Mouse (Mus musculus): ENCODE measurements around the gene Lrrc59. TPM values are rescaled to one million over a fixed set of nuclear protein-coding genes. Genes with fewer than 3 reads are reported as not detected.
A peak's percentile ranks its signal among the peaks of the same experiment; 100 is the strongest.
"Not testable (repeated sequence)": the region's sequence is repeated elsewhere in the genome, so short reads cannot be mapped to it uniquely, and the experiment has no call there.

Gene Lrrc59
- polyA plus RNA-seq, 1 experiment from 2014 or later = 148 TPM

DNA sequence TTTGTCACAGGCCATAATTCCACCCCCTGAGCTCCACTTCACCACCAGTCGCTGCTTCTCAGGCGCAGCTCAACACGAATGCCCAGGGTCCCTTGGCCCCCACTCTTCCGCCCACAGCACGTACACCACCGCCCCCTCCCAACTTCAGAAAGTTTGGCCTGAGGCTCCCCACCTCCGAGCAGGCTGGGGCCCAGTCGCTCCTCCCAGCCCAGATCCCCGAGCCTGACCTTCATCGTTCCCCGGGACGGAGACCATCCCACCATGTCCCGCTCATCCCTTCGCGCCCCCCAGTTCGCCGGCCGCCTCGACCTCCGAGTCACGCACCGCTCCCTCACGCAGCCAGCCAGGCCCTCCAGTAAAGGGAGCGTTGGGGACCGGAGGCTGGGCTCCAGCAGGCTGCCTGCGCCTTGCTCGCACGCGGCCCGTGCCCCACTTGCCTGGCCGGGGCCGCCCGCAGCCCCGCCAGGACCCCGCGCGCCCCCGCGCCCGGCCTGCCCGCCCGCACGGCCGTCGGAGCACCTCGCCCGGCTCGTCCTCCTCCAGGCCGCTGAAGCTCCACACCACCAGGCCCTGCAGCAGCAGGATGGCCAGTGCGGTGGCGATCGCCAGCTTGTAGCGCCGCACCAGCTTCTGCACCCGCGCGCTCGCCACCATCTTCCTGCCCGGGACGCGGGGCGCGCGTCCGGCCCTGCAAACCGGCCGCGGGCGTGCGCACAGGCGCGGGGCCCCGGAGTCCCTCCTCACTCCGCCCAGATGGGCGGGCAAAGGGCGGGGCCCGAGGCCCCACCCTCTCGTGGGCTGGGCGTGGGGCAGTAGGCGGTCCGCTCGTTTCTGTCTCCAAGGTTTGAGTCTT lies 47.4 kb downstream of the Lrrc59 start, which contains the start of gene Xylt2:
Gene Xylt2, minus strand, starts transcription at position 762 of the 853 bp plus-strand sequence.
- peak; percentile 96 for ATAC-seq (ENCODE audit: low FRiP score)
- Histone ChIP-seq H3K27me3 (replicated peaks) (no peaks in the 10 kb centered on the region), H3K36me3 (no peaks in the 10 kb centered on the region), H3K4me1 (peaks cover 45% of the 10 kb centered on the region), H3K9me3 (replicated peaks) (no peaks in the 10 kb centered on the region), H3K4me3 (replicated peaks) (peak within 1 kb of the TSS; percentile 81), H3K9ac (replicated peaks) (peak within 1 kb of the TSS; percentile 80), H3K4me2 (peak within 1 kb of the TSS; percentile 80), H3K27ac (replicated peaks) (peak within 1 kb of the TSS; percentile 91)
- under 1% methylated on average over 79 of the region's 82 CpGs for WGBS

DNA sequence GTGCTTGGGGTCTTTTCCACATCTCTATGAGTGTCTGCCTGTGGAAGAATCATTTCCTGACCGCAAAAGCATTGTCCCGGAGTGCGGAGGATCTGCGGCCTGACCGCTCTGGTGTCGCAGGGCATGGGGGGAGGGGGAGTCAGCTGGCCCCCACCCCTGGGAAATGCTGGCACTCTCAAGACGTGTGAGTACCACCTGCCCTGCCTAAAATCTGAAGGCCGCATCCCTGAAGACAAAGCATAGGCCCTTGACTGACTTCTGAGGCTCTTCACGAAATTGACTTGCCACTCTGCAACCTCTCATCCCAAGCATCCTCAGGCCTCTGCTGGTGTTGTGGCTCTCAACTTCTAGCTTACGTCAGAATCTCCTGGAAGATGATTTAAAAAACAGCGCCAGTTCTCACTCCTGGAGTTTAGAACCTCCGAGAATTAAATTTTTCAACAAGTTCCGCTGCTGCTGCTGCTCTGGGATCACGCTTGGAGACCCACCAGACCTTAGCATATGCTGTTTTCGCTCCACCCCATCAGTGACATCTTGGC lies 48.1 kb downstream of the Lrrc59 start:
- 33% methylated on average over 15 of the region's 15 CpGs for WGBS

DNA sequence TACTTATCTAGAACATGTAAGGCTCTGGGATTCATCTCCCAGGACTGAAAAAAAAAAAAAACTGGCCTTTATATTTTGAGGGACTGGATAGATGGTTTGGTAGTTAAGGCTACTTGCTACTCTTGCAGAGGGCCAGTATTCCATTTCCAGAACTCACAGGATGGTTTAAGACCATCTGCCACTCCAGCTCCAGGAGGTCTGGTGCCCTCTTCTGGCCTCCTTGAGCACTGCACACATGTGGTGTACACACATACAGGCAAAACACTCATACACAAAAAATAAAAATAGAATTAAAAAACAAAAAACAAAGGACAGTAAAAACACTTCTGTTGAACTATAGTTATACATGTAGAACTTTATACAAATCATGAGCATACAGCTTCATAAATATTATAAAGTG lies 51.1 kb downstream of the Lrrc59 start:
- ATAC-seq (ENCODE audit: low FRiP score) = no peak
- H3K9me3 ChIP-seq (replicated peaks) = no peaks in the 10 kb centered on the region
- H3K27me3 ChIP-seq (replicated peaks) = no peaks in the 10 kb centered on the region
- no peak overlapping the region for H3K9ac ChIP-seq (replicated peaks)
- H3K4me3 ChIP-seq (replicated peaks) = no peak overlapping the region
- no peak overlapping the region for H3K27ac ChIP-seq (replicated peaks)
- H3K4me2 ChIP-seq = no peak overlapping the region
- H3K36me3 ChIP-seq = no peaks in the 10 kb centered on the region
- peaks cover 20% of the 10 kb centered on the region for H3K4me1 ChIP-seq

More for the DNA sequence above, 48.1 kb downstream of the Lrrc59 start:
- Histone ChIP-seq H3K9ac (replicated peaks) (peak overlapping the region; percentile 44; the same call in 1 of the 2 replicates), H3K4me1 (peaks cover 38% of the 10 kb centered on the region), H3K27ac (replicated peaks) (peak overlapping the region; percentile 91), H3K36me3 (no peaks in the 10 kb centered on the region), H3K9me3 (replicated peaks) (no peaks in the 10 kb centered on the region), H3K4me3 (replicated peaks) (peak overlapping the region; percentile 81), H3K27me3 (replicated peaks) (no peaks in the 10 kb centered on the region), H3K4me2 (peak overlapping the region; percentile 80)
- ATAC-seq (ENCODE audit: low FRiP score) = no peak

GRCm38 (mm10) chr11:94681640-94682039 lies 52.1 kb downstream of the Lrrc59 start:
- H3K27me3 ChIP-seq (replicated peaks) = no peaks in the 10 kb centered on the region
- no peaks in the 10 kb centered on the region for H3K9me3 ChIP-seq (replicated peaks)
- no peak for ATAC-seq (ENCODE audit: low FRiP score)
- H3K4me2 ChIP-seq = no peak overlapping the region
- H3K4me3 ChIP-seq (replicated peaks) = no peak overlapping the region
- H3K36me3 ChIP-seq = no peaks in the 10 kb centered on the region
- 88% methylated on average over 4 of the region's 4 CpGs for WGBS
- no peak overlapping the region for H3K9ac ChIP-seq (replicated peaks)
- no peak overlapping the region for H3K27ac ChIP-seq (replicated peaks)
- H3K4me1 ChIP-seq = peaks cover 10% of the 10 kb centered on the region

GRCm38 (mm10) chr11:94682427-94682826 lies 52.9 kb downstream of the Lrrc59 start:
- H3K27ac ChIP-seq (replicated peaks) = no peak overlapping the region
- H3K27me3 ChIP-seq (replicated peaks) = no peaks in the 10 kb centered on the region
- peaks cover 9% of the 10 kb centered on the region for H3K4me1 ChIP-seq
- 84% methylated on average over 7 of the region's 7 CpGs for WGBS
- no peak for ATAC-seq (ENCODE audit: low FRiP score)
- no peak overlapping the region for H3K4me3 ChIP-seq (replicated peaks)
- H3K36me3 ChIP-seq = no peaks in the 10 kb centered on the region
- H3K9me3 ChIP-seq (replicated peaks) = no peaks in the 10 kb centered on the region
- no peak overlapping the region for H3K9ac ChIP-seq (replicated peaks)
- no peak overlapping the region for H3K4me2 ChIP-seq

DNA sequence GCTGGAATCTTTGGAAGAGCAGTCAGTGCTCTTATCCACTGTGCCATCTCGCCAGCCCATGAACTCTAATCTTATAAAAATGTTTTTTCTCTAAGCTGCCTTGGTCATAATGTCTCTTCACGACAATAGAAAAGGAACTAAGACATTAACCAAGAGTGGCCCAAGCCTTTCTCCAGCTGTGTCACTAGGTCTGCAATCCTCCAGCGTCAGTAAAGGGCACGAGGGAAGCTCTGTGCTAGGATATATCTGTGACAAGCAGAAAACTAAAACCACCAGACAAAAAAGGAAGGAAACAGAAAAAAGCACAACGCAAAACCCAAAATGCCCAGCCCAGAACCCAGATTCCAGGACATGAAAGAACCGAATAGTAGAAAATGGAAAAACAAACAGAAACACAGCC lies 57.6 kb downstream of the Lrrc59 start:
- ATAC-seq (ENCODE audit: low FRiP score) = no peak
- Histone ChIP-seq H3K9ac (replicated peaks) (no peak overlapping the region), H3K27me3 (replicated peaks) (no peaks in the 10 kb centered on the region), H3K4me1 (no peaks in the 10 kb centered on the region), H3K4me3 (replicated peaks) (no peak overlapping the region), H3K9me3 (replicated peaks) (no peaks in the 10 kb centered on the region), H3K36me3 (no peaks in the 10 kb centered on the region), H3K27ac (replicated peaks) (no peak overlapping the region), H3K4me2 (no peak overlapping the region)
- WGBS = 84% methylated on average over 6 of the region's 6 CpGs

- not testable (repeated sequence) for H3K9me3 ChIP-seq (replicated peaks); H3K4me1 ChIP-seq; ATAC-seq (ENCODE audit: low FRiP score); H3K4me2 ChIP-seq; H3K27ac ChIP-seq (replicated peaks); H3K9ac ChIP-seq (replicated peaks); H3K4me3 ChIP-seq (replicated peaks); H3K36me3 ChIP-seq; H3K27me3 ChIP-seq (replicated peaks)
Observed at GRCm38 (mm10) chr11:94692502-94692901, 62.9 kb downstream of the Lrrc59 start.

Other genes starting within 250 kb of the Lrrc59 start
- gene Abcc3, start 236.8 kb upstream of the Lrrc59 start, polyA plus RNA-seq (2015; fragmentation: Nextera tagmentation; extraction: Ambion mirVana) = 1.1 and 1.7 TPM in 2 replicates
- gene Cacna1g, start 155.6 kb upstream of the Lrrc59 start, polyA plus RNA-seq (2015; fragmentation: Nextera tagmentation; extraction: Ambion mirVana) = 12.8 and 14.7 TPM in 2 replicates
- 0.28 and 0.42 TPM in 2 replicates for gene Spata20, start 143.6 kb upstream of the Lrrc59 start, polyA plus RNA-seq (2015; fragmentation: Nextera tagmentation; extraction: Ambion mirVana)
- 1.1 and 1.5 TPM in 2 replicates for gene Epn3, start 129.8 kb upstream of the Lrrc59 start, polyA plus RNA-seq (2015; fragmentation: Nextera tagmentation; extraction: Ambion mirVana)
- 2.0 and 2.8 TPM in 2 replicates for gene Mycbpap, start 108.0 kb upstream of the Lrrc59 start, polyA plus RNA-seq (2015; fragmentation: Nextera tagmentation; extraction: Ambion mirVana)
- 9.4 and 10.4 TPM in 2 replicates for gene Rsad1, start 80.5 kb upstream of the Lrrc59 start, polyA plus RNA-seq (2015; fragmentation: Nextera tagmentation; extraction: Ambion mirVana)
- gene Chad, start 64.7 kb upstream of the Lrrc59 start, polyA plus RNA-seq (2015; fragmentation: Nextera tagmentation; extraction: Ambion mirVana) = 1.2 and 1.8 TPM in 2 replicates
- gene Acsf2, start 27.9 kb upstream of the Lrrc59 start, polyA plus RNA-seq (2015; fragmentation: Nextera tagmentation; extraction: Ambion mirVana) = 1.1 and 3.2 TPM in 2 replicates
- gene Mrpl27, start 24.0 kb downstream of the Lrrc59 start, polyA plus RNA-seq (2015; fragmentation: Nextera tagmentation; extraction: Ambion mirVana) = 146 and 154 TPM in 2 replicates
- gene Eme1, start 24.2 kb downstream of the Lrrc59 start, polyA plus RNA-seq (2015; fragmentation: Nextera tagmentation; extraction: Ambion mirVana) = 2.3 and 5.3 TPM in 2 replicates
- 15.4 and 16.8 TPM in 2 replicates for gene Xylt2, start 47.7 kb downstream of the Lrrc59 start, polyA plus RNA-seq (2015; fragmentation: Nextera tagmentation; extraction: Ambion mirVana)
- gene Gm11541, start 74.7 kb downstream of the Lrrc59 start, polyA plus RNA-seq (2015; fragmentation: Nextera tagmentation; extraction: Ambion mirVana) = 0.24 TPM in 1 of 2 replicates, not detected in the other
- not detected in 2 replicates for gene Cdc34b, start 112.0 kb downstream of the Lrrc59 start, polyA plus RNA-seq (2015; fragmentation: Nextera tagmentation; extraction: Ambion mirVana)
- gene Tmem92, start 152.9 kb downstream of the Lrrc59 start, polyA plus RNA-seq (2015; fragmentation: Nextera tagmentation; extraction: Ambion mirVana) = not detected in 2 replicates

All from neural tube, embryonic 15.5 days (tissue).